ENCODE assay signal across 8 mouse cellular contexts in genomic region chr13:23411311-23412210, GRCm38 (mm10). TPM values are rescaled to one million over a fixed set of nuclear protein-coding genes. Genes with fewer than 3 reads are reported as not detected.
DNase-seq lines count a peak whose midpoint lies in the region; ATAC-seq and TF ChIP-seq lines count a peak whose summit lies in the region.

No protein-coding gene starts in this region.

- ATAC-seq in kidney, embryonic 16.5 days (ENCODE audit: low FRiP score, low TSS enrichment) = peak; percentile 29; the same call in 1 of the 2 replicates
- ATAC-seq in hindbrain, postnatal 0 days = peak; percentile 66

- 6% methylated on average over 29 of the region's 29 CpGs for WGBS in kidney, embryonic 16.5 days
- WGBS in kidney, adult 2 months = 20% methylated on average over 29 of the region's 29 CpGs
- WGBS in hindbrain, postnatal 0 days = 6% methylated on average over 29 of the region's 29 CpGs

- H3K4me3 ChIP-seq in kidney, embryonic 16.5 days (ENCODE audit: low read length) = peak overlapping the region; percentile 51
- H3K4me3 ChIP-seq in kidney, adult 2 months (ENCODE audit: insufficient read depth, low read depth, low read length) = no peak overlapping the region
- H3K4me3 ChIP-seq in hindbrain, postnatal 0 days (ENCODE audit: low read length) = peak overlapping the region; percentile 49

- H3K27ac ChIP-seq in kidney, embryonic 16.5 days (ENCODE audit: low read length) = no peak overlapping the region
- no peak overlapping the region for H3K27ac ChIP-seq in kidney, adult 2 months (ENCODE audit: insufficient read depth, low read depth, low read length)
- no peak overlapping the region; the same call in 1 of the 2 replicates for H3K27ac ChIP-seq in hindbrain, postnatal 0 days

- no peaks in the 10 kb centered on the region for H3K9me3 ChIP-seq in kidney, embryonic 16.5 days (ENCODE audit: low read length)
- H3K9me3 ChIP-seq in hindbrain, postnatal 0 days (ENCODE audit: low read length) = no peaks in the 10 kb centered on the region

- H3K9ac ChIP-seq in kidney, embryonic 16.5 days (replicated peaks; ENCODE audit: low read length) = no peak overlapping the region
- H3K9ac ChIP-seq in hindbrain, postnatal 0 days (replicated peaks; ENCODE audit: low read length) = peak overlapping the region; percentile 46

- DNase-seq in kidney, adult 2 months = no peak
- peak; percentile 72 for DNase-seq in MN1 (ENCODE audit: low spot score)
- peak; percentile 67 for DNase-seq in embryo, embryonic 11 days
- DNase-seq in hindbrain, postnatal 0 days (ENCODE audit: low spot score) = peak; percentile 73
- peak; percentile 79 for DNase-seq in mesoderm, embryonic 11.5 days (ENCODE audit: low read depth, low spot score)
- DNase-seq in urinary bladder, adult 18-20 months (ENCODE audit: low spot score in 2 of 2) = no peak
- no peak for DNase-seq in lung, postnatal 4 days

- peak overlapping the region; percentile 70 for H3K4me2 ChIP-seq in kidney, embryonic 16.5 days (replicated peaks; ENCODE audit: low read depth, low read length)
- H3K4me2 ChIP-seq in hindbrain, postnatal 0 days (ENCODE audit: low read depth, low read length) = peak overlapping the region; percentile 59

- H3K36me3 ChIP-seq in kidney, embryonic 16.5 days (ENCODE audit: insufficient read depth, low read length) = no peaks in the 10 kb centered on the region
- no peaks in the 10 kb centered on the region for H3K36me3 ChIP-seq in kidney, adult 2 months (ENCODE audit: control insufficient read depth, insufficient read depth, low read length)
- no peaks in the 10 kb centered on the region for H3K36me3 ChIP-seq in hindbrain, postnatal 0 days (ENCODE audit: insufficient read depth, low read length)

- peaks cover 3% of the 10 kb centered on the region; the same call in 1 of the 2 replicates for H3K27me3 ChIP-seq in kidney, embryonic 16.5 days (ENCODE audit: insufficient read depth, low read length)
- no peaks in the 10 kb centered on the region; the same call in 1 of the 2 replicates for H3K27me3 ChIP-seq in kidney, adult 2 months (replicated peaks; ENCODE audit: control insufficient read depth, insufficient read depth, low read length)
- H3K27me3 ChIP-seq in hindbrain, postnatal 0 days (ENCODE audit: insufficient read depth, low read length) = peaks cover 3% of the 10 kb centered on the region; the same call in 1 of the 2 replicates

- H3K4me1 ChIP-seq in kidney, embryonic 16.5 days (ENCODE audit: insufficient read depth, low read length) = 0 out of 2 replicates have a peak, but pooled peaks cover 7% of the 10 kb centered on the region
- H3K4me1 ChIP-seq in kidney, adult 2 months (ENCODE audit: control insufficient read depth, insufficient read depth, low read length) = no peaks in the 10 kb centered on the region
- H3K4me1 ChIP-seq in hindbrain, postnatal 0 days (ENCODE audit: insufficient read depth, low read length) = no peaks in the 10 kb centered on the region

- TF ChIP-seq POLR2A in kidney, adult 2 months (IDR thresholded peaks at IDR 0.05; ENCODE audit: low read depth, low read length) = no peak

- TF ChIP-seq CTCF in kidney, adult 2 months (conservative IDR thresholded peaks at IDR 0.05; ENCODE audit: insufficient read depth, insufficient read length, low read depth, low read length) = no peak
- 0 out of 2 replicates have a peak, but pooled peaks have one; percentile 9 for TF ChIP-seq CTCF in hindbrain, postnatal 0 days (IDR thresholded peaks at IDR 0.05; ENCODE audit: low read depth)

RNA-seq across cellular contexts. Expression of gene Abt1, which starts 12.1 kb away (rescaled TPM):
- polyA plus RNA-seq in kidney, embryonic 16.5 days (2015; fragmentation: Nextera tagmentation; extraction: Ambion mirVana) = 13.7 and 14.6 TPM in 2 replicates
- polyA plus RNA-seq in kidney, adult 2 months (2012; rRNA removed) = 3.3 and 3.9 TPM in 2 replicates
- total RNA-seq in hindbrain, postnatal 0 days (2014; rRNA removed) = 5.0 and 5.5 TPM in 2 replicates
- polyA plus RNA-seq in hindbrain, postnatal 0 days (2015; fragmentation: Nextera tagmentation; extraction: Ambion mirVana) = 7.2 and 7.6 TPM in 2 replicates

RNA-seq across cellular contexts. Expression of gene Zfp322a, which starts 42.6 kb away (rescaled TPM):
- 49.9 and 54.0 TPM in 2 replicates for polyA plus RNA-seq in kidney, embryonic 16.5 days (2015; fragmentation: Nextera tagmentation; extraction: Ambion mirVana)
- 1.1 and 1.9 TPM in 2 replicates for polyA plus RNA-seq in kidney, adult 2 months (2012; rRNA removed)
- 11.9 and 15.7 TPM in 2 replicates for total RNA-seq in hindbrain, postnatal 0 days (2014; rRNA removed)
- 29.3 and 30.0 TPM in 2 replicates for polyA plus RNA-seq in hindbrain, postnatal 0 days (2015; fragmentation: Nextera tagmentation; extraction: Ambion mirVana)

RNA-seq across cellular contexts. Expression of gene Btn1a1, which starts 54.1 kb away (rescaled TPM):
- 0.08 and 0.11 TPM in 2 replicates for polyA plus RNA-seq in kidney, embryonic 16.5 days (2015; fragmentation: Nextera tagmentation; extraction: Ambion mirVana)
- not detected in 2 replicates for polyA plus RNA-seq in kidney, adult 2 months (2012; rRNA removed)
- 0.40 and 0.89 TPM in 2 replicates for total RNA-seq in hindbrain, postnatal 0 days (2014; rRNA removed)
- polyA plus RNA-seq in hindbrain, postnatal 0 days (2015; fragmentation: Nextera tagmentation; extraction: Ambion mirVana) = 0.15 and 0.24 TPM in 2 replicates

Comparison
In these comparisons a context has a peak if more than half of its experiments do, and no peak if none do; other contexts are left out.
1. RNA of gene Zfp322a, which starts 42.6 kb away (polyA plus RNA-seq): 49.9 to 54.0 TPM in kidney, embryonic 16.5 days and 29.3 to 30.0 TPM in hindbrain, postnatal 0 days; 1.1 to 1.9 TPM in kidney, adult 2 months; every median in the first group is over 10 times any median in the second.
2. DNase-seq: peak in MN1 (single experiment), embryo, embryonic 11 days (single experiment), hindbrain, postnatal 0 days (single experiment) and mesoderm, embryonic 11.5 days (single experiment); none in kidney, adult 2 months (single experiment), urinary bladder, adult 18-20 months (0 of 2) and lung, postnatal 4 days (0 of 2).